22 mouse cellular contexts compared by ENCODE assay signal in genomic region chr4:82359110-82359509, GRCm38 (mm10).
DNase-seq lines count a peak whose midpoint lies in the region; ATAC-seq lines count a peak whose summit lies in the region.
"Had no signal": no experiment of that assay in that cellular context is flagged by ENCODE, and none has a peak within 500 bp of the region (broad histone marks: within the 10 kb centered on the region; RNA-seq: fewer than 3 reads in every experiment).

No protein-coding gene starts in this region.

- no peaks in the 10 kb centered on the region for H3K27me3 ChIP-seq in heart, embryonic 16.5 days (ENCODE audit: control insufficient read depth, insufficient read depth, low read length)
- H3K27me3 ChIP-seq in heart, embryonic 11.5 days (ENCODE audit: control insufficient read depth, insufficient read depth, low read length), result no peaks in the 10 kb centered on the region
- H3K27me3 ChIP-seq in lung, embryonic 15.5 days, result no peaks in the 10 kb centered on the region
- H3K27me3 ChIP-seq: embryonic facial prominence, embryonic 13.5 days; forebrain, embryonic 15.5 days; liver, embryonic 13.5 days; midbrain, embryonic 15.5 days; Patski; stomach, embryonic 15.5 days had no signal

- peak overlapping the region; percentile 41 for H3K27ac ChIP-seq in heart, embryonic 16.5 days (ENCODE audit: low read length)
- no peak overlapping the region for H3K27ac ChIP-seq in heart, embryonic 11.5 days (ENCODE audit: low read depth, low read length)
- peak overlapping the region; percentile 44 for H3K27ac ChIP-seq in lung, embryonic 15.5 days
- H3K27ac ChIP-seq: embryonic facial prominence, embryonic 13.5 days; limb, embryonic 10.5 days; liver, embryonic 13.5 days; midbrain, embryonic 15.5 days; stomach, embryonic 15.5 days had no signal

- H3K4me3 ChIP-seq in heart, embryonic 16.5 days (ENCODE audit: low read length), result no peak overlapping the region
- no peak overlapping the region for H3K4me3 ChIP-seq in heart, embryonic 11.5 days (ENCODE audit: low read depth, low read length)
- H3K4me3 ChIP-seq in lung, embryonic 15.5 days, result no peak overlapping the region
- H3K4me3 ChIP-seq: embryonic facial prominence, embryonic 13.5 days; forebrain, embryonic 15.5 days; limb, embryonic 10.5 days; liver, embryonic 13.5 days; midbrain, embryonic 15.5 days; stomach, embryonic 15.5 days had no signal

- DNase-seq in lung, postnatal 14 days, result no peak
- no peak for DNase-seq in left cerebral cortex, postnatal 10 days (ENCODE audit: extremely low spot score in 1 of 2, low spot score in 2 of 2)
- no peak for DNase-seq in right cerebral cortex, postnatal 10 days (ENCODE audit: low spot score in 2 of 2)
- DNase-seq: adrenal gland, adult 8-10 months; cerebellum, adult 9-10 months; gastrocnemius, postnatal 36 days; heart, postnatal 14 days; liver, embryonic 13.5 days; thymus, adult 2 months had no signal

- ATAC-seq in heart, embryonic 16.5 days (replicated peaks; ENCODE audit: extremely low read depth, insufficient read depth, low FRiP score), result peak; percentile 58
- no peak for ATAC-seq in heart, embryonic 11.5 days (replicated peaks; ENCODE audit: insufficient number of reproducible peaks, low FRiP score, low TSS enrichment)
- ATAC-seq in lung, embryonic 15.5 days (ENCODE audit: borderline replicate concordance, extremely low read depth, low FRiP score, low TSS enrichment), result peak; percentile 44; the same call in 1 of the 2 replicates
- peak; percentile 93 for ATAC-seq in hematopoietic stem cell, adult 5-6 weeks (replicated peaks in 1 of 2; ENCODE audit: insufficient read depth in 1 of 2, low FRiP score in 2 of 2, low TSS enrichment in 1 of 2, low read depth in 1 of 2, poor library complexity in 2 of 2, severe bottlenecking in 2 of 2)
- peak; percentile 86 for ATAC-seq in megakaryocyte progenitor cell, adult 5-6 weeks (replicated peaks; ENCODE audit: poor library complexity)
- ATAC-seq: forebrain, embryonic 15.5 days; hindbrain, embryonic 16.5 days; intestine, postnatal 0 days; midbrain, embryonic 15.5 days; Patski had no signal

- 0 out of 2 replicates have a peak, but pooled peaks cover 4% of the 10 kb centered on the region for H3K36me3 ChIP-seq in heart, embryonic 16.5 days (ENCODE audit: control insufficient read depth, insufficient read depth)
- H3K36me3 ChIP-seq in heart, embryonic 11.5 days (ENCODE audit: control insufficient read depth, insufficient read depth, low read length), result no peaks in the 10 kb centered on the region
- H3K36me3 ChIP-seq in lung, embryonic 15.5 days, result peaks cover 13% of the 10 kb centered on the region
- H3K36me3 ChIP-seq: liver, embryonic 13.5 days; midbrain, embryonic 15.5 days had no signal

- no peaks in the 10 kb centered on the region for H3K9me3 ChIP-seq in heart, embryonic 16.5 days (replicated peaks; ENCODE audit: control insufficient read depth, low read length)
- H3K9me3 ChIP-seq in heart, embryonic 11.5 days (replicated peaks; ENCODE audit: control insufficient read depth, low read length), result no peaks in the 10 kb centered on the region
- H3K9me3 ChIP-seq in lung, embryonic 15.5 days, result no peaks in the 10 kb centered on the region
- H3K9me3 ChIP-seq: embryonic facial prominence, embryonic 13.5 days; forebrain, embryonic 15.5 days; limb, embryonic 10.5 days; liver, embryonic 13.5 days; midbrain, embryonic 15.5 days; stomach, embryonic 15.5 days had no signal

- H3K4me2 ChIP-seq in heart, embryonic 16.5 days (ENCODE audit: low read depth, low read length), result no peak overlapping the region
- H3K4me2 ChIP-seq in heart, embryonic 11.5 days, result no peak overlapping the region
- no peak overlapping the region for H3K4me2 ChIP-seq in lung, embryonic 15.5 days
- H3K4me2 ChIP-seq: embryonic facial prominence, embryonic 13.5 days; forebrain, embryonic 15.5 days; liver, embryonic 13.5 days; midbrain, embryonic 15.5 days; stomach, embryonic 15.5 days had no signal

- peaks cover 41% of the 10 kb centered on the region for H3K4me1 ChIP-seq in heart, embryonic 16.5 days (ENCODE audit: control insufficient read depth, insufficient read depth, low read length)
- peaks cover 20% of the 10 kb centered on the region for H3K4me1 ChIP-seq in heart, embryonic 11.5 days (ENCODE audit: control insufficient read depth, insufficient read depth, low read length)
- peaks cover 45% of the 10 kb centered on the region for H3K4me1 ChIP-seq in lung, embryonic 15.5 days
- H3K4me1 ChIP-seq: limb, embryonic 10.5 days; liver, embryonic 13.5 days had no signal

- WGBS in heart, embryonic 16.5 days, result 60% methylated on average over 3 of the region's 3 CpGs
- WGBS in heart, embryonic 11.5 days (ENCODE audit: insufficient replicate concordance), result 64% methylated on average over 3 of the region's 3 CpGs
- WGBS in lung, embryonic 15.5 days, result 59% methylated on average over 3 of the region's 3 CpGs

- intact Hi-C loops in left cerebral cortex, postnatal 10 days (cut with DNase I), result no loop called here

- H3K9ac ChIP-seq in heart, embryonic 16.5 days (ENCODE audit: low read length), result no peak overlapping the region
- no peak overlapping the region for H3K9ac ChIP-seq in heart, embryonic 11.5 days (ENCODE audit: low read depth, low read length)
- no peak overlapping the region for H3K9ac ChIP-seq in lung, embryonic 15.5 days
- H3K9ac ChIP-seq: embryonic facial prominence, embryonic 13.5 days; forebrain, embryonic 15.5 days; liver, embryonic 13.5 days; midbrain, embryonic 15.5 days; stomach, embryonic 15.5 days had no signal
